Mouse (Mus musculus) hematopoietic stem cell, adult 5-6 weeks (primary cell): ENCODE data around the gene Tmem235. TPM values are rescaled to one million over a fixed set of nuclear protein-coding genes. Genes with fewer than 3 reads are reported as not detected.
"Not testable (repeated sequence)": the region's sequence is repeated elsewhere in the genome, so short reads cannot be mapped to it uniquely, and the experiment has no call there.

ENCODE experiments used
- ATAC-seq, 2 experiments: fragments of 125-278 bp in 1 of 2; replicated peaks in 1 of 2; 2 replicates each; pipeline ENCODE4 v1.8.0; 2016 to 2017; ENCODE audit warnings: inconsistent platforms in 2 of 2, mild to moderate bottlenecking in 2 of 2, moderate number of reproducible peaks in 2 of 2, low read depth in 1 of 2, moderate TSS enrichment in 1 of 2; ENCODE audit not compliant: low FRiP score in 2 of 2, poor library complexity in 2 of 2, severe bottlenecking in 2 of 2, insufficient read depth in 1 of 2, low TSS enrichment in 1 of 2
- total RNA-seq: library from RNA; stranded (forward); fragments of 172-1452, 232-1000 nt; gene quantifications from 2 replicates; pipeline ENCODE4 v1.2.3, GENCODE M21; 2017

Gene Tmem235
- total RNA-seq, result not detected in 2 replicates

DNA sequence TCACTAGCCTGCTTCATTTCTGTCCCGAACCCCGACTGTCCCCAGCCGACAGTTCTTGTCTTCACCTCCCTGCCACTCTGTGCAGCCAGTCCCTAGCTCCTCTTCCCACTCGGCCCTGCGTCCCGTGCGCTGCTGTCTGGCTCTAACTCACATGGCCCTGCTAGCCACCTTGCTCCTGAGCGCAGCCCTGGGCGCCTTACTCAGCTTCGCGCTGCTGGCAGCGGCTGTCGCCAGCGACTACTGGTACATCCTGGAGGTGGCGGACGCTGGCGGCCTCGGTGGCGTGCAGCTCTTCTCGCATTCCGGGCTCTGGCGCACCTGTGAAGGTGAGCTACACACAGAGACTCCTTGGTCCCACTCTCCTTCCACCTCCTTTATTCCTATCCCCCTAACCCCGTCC, at the start of gene Tmem235:
Tmem235 (plus strand) TSS at position 152 of the 400 bp plus-strand sequence.
- 0 out of 4 replicates have a peak, but pooled peaks of 1 of the 2 experiments have one; percentile 23 for ATAC-seq

GRCm38 (mm10) chr11:117813867-117814266, 46.7 kb upstream of the Tmem235 start:
- no peak for ATAC-seq

GRCm38 (mm10) chr11:117814704-117815366, 45.7 kb upstream of the Tmem235 start:
- no peak; a peak in 1 of 4 replicates for ATAC-seq

DNA sequence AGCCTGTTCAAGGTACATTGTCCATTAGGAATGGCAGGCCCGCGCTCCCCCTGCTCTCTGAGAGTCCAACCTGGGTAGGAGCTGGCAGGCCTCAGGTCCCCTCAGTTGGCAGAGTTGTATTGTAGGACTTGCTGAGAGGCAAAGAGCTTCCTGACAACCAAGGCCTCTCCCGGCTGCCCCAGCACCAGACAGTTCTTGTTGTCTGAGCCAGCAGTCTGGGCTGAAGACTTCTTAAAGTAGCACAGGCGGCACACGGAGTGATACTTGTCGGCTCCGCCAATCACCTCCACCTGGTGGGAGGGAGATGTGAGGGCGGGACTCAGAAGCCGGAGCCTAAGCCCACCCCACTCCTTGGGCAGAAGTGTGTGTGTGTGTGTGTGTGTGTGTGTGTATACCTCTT, 44.7 kb upstream of the Tmem235 start:
- ATAC-seq, result not testable (repeated sequence)

DNA sequence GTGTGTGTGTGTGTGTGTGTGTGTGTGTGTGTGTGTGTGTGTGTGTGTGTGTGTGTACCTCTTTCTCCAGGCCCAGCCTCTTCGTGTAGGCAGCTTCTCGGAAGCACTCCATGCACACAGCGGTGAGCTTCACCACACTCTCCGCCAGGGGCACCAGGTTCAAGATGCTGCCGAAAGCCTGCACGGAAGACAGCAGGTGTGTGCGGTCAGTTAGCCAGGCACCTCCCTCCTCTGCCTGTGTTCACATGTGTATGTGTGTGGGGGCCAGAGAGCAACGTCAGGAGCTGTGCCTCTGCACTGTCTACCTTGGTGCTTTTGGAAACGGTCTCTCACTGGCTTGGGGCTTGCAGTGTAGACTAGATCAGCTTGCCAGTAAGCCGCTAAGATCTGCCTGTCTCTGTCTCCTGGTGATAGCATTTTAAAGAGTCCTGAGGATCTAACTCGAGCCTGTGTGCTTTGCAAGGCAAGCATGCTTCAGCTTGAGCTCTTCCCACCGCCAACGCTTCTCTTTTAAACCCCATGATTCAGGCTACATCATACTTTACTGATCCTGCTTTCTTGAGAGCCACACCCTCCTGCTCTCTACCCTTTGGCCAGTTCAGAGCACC, 44.1 kb upstream of the Tmem235 start:
- no peak for ATAC-seq

DNA sequence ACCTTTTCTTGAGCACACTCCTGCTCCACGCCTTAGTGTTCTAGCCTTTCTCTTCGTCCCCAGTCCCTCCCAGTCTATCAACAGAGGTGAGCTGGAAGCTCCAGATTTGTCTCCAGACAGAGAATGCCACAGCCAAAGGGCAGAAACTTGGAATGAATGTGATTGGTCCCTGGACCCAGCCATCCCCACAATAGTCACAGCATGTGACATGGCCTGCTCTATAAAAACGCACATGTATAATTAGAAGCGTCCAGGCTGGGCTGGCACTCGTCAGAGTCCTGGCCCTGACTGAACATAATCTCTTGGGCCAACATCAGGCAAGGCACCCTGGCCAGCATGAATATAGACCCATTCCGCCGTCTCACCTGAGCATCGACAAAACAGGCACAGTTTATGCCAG, 41.5 kb upstream of the Tmem235 start:
- no peak for ATAC-seq

- ATAC-seq, result no peak
Measured at GRCm38 (mm10) chr11:117820173-117820572, 40.4 kb upstream of the Tmem235 start.

GRCm38 (mm10) chr11:117821868-117822267, 38.7 kb upstream of the Tmem235 start:
- no peak for ATAC-seq

DNA sequence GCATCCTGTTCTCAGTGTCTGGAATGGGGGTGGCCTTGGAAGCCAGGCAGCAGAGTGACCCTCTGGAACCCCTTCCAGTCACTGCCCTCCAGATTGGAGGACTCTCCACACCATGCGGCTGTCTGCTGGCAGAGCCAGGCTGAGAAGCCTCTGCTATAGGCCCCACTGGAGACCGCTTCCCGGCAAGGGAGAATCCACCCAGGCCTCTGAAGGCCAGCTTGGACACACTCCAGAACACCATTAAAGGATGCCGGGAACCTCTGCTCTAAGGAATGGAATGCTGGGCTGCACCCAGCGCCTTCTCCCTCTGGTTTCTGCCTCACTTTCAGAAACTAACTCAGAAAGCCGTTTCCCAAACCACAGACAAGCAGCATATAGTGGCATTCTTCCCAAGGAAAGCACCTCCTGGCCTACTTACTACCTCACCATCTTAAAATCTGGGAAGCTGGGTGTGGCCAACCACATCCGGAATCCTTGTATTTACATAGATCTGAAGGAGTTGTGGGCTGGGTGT, 37.8 kb upstream of the Tmem235 start:
- no peak for ATAC-seq

DNA sequence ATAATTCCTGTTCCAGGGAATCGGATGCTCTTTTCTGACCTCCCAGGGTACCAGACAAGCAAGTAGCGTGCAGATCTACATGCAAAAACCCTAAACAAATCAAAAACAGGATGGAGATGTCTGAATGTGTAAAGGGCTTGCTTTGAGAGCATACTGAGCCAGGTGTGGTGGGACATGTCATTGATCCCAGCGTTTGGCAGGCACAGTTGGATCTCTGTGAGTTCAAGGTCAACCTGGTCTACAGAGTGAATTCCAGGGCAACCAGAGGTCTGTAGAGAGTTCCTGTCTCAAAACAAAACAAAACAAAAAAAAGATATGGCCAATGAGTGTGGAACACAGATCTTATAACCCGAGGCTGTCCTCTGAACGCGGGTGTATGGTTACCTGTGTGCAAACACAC, 37.1 kb upstream of the Tmem235 start:
- no peak for ATAC-seq

DNA sequence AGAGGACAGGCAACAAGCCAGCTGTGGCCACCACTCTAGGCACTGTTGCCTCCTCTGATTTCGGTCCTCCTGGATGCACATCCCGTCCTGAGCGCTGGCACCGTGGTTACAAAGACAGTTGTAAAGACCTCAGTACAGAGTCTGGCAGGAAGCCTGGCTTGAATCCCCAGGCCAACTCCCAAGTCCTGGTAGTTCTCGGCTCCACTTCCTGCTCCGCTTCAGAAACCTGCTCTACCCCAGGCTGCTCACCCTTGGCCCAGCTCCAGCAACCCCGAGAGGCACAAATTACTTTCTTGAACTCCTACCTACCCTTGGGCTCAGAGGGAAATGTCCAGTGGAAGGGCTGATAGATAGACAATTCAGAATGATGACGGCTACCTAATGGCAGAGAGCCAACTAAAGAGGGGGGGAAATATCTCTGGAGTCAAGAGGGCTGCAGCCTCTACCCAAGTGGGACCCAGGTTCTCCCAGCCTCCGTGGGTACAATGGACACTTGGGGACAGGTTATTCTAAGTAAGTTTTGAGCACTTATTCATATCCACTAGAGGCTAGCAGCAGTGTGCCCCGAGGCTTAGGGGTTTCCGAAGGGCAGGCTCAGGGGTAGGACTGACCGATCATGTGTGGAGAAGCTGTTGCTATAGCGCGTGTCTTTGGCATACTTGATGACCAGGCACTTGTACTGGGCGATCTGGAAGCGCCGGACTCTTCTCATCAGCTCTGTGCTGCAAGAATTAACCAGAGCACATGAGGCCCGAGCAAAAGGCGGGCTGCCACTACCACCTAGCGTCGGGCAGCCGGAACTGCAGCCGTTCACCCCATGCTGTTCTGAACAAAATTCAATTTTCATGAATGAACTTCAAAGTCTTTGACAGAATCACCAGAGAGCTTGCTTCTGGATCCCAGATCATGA, 36.2 kb upstream of the Tmem235 start:
- peak; percentile 60 to 67 for ATAC-seq

DNA sequence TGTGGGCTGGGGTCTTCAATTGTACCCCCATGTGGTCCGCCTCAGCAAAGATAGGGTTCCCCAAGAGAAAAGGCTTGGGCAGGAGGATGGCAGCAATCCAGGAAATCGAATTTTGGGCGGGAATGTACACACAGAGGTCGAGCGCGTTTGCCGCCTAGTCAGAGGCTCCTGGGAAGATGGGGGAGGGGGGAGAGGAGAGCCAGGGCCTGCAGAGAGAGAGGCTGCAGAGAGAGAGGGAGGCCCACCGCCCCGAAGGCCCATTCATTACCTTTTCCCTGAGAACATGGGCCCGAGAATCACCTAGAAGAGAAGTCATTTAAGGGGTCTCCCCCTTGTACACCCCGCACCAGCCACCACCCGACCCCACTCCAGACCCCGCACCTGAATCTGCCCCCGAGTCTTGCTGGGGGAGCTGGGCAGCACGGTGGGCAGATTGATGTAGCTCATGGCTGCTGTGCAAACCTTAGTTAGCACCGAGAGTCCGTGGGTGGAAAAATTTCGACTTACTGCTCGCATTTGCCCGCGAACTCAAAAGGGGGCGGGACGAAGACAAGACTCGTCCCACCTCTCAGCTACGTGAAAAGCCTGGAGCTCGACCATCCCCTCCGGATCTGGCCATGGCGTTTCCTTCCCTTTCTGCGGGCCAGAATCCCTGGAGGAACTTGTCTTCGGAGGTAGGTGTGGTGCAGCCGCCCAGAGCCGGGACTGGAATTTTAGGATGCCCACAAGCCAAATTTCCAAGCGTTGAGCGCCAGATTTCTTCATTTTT, 35.0 kb upstream of the Tmem235 start, which contains the start of the genes Afmid and Tk1:
Afmid (plus strand) TSS at position 592 of the 769 bp plus-strand sequence.
Tk1 (minus strand) TSS at position 760 of the 769 bp plus-strand sequence.
- peak; percentile 29 to 51 for ATAC-seq

DNA sequence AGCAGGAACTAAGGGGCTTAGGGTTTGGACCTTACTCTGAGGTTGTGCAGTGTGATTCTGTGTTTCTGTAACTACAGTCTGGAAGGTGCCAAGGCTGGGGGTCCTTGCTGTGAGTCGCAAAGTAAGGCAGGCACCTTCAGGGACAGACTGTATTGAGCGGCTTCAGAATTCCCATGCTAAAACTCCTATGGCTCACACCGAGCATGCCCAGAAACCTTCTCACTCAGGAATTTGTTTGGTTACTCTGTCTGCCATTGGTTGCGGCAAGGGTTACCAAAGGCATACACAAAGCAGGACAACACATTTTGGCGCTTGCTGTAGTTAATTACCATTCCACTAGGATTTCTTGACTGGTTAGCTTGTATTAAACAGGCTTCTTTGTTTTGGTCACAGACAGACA, 34.4 kb upstream of the Tmem235 start:
- no peak for ATAC-seq

DNA sequence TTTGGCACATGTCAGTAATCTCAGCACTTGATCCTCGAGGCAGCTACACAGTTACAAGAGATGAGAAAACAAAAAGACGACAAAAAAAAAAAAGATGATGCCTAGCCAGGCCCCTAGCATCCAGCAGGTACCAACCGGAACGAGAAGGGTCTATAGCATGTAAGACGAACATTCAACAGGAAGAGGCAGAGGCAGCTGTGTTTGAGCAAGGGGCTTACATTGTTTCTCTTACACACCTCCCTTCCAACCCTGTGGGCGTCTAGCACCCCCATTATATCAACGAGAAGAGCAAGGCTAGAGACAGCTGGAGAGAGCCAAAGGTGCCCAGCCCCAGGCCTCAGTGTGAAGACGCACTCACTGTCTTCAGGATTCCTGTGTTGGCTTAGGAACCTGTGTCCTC, 33.6 kb upstream of the Tmem235 start:
- no peak for ATAC-seq

DNA sequence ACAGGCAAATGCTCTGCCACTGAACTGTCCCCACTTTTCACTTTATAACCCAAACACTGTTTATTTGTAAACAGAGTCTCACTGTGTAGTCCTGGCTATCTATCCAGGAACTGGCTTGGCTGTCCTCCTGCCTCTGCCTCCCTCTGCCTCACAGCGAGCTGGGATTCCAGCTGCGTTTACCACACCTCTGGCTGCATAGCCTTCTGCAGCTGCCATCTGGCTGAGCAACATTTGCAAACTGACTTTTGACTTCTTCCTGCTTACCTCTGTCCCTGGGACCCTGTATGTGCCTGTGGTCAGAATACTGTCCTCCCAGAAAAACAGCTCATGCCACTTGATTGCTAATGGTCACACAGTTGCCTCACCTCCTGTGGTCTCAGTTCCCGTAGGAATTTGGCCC, 33.2 kb upstream of the Tmem235 start:
- ATAC-seq, result no peak

GRCm38 (mm10) chr11:117828149-117828887, 32.2 kb upstream of the Tmem235 start:
- ATAC-seq, result no peak
